12 mouse cellular contexts compared by ENCODE assay signal in genomic region chr6:142876279-142876899, GRCm38 (mm10).
DNase-seq lines count a peak whose midpoint lies in the region; ATAC-seq lines count a peak whose summit lies in the region.
"Had no signal": no experiment of that assay in that cellular context is flagged by ENCODE, and none has a peak within 500 bp of the region (broad histone marks: within the 10 kb centered on the region; RNA-seq: fewer than 3 reads in every experiment).

No protein-coding gene starts in this region.

- no peaks in the 10 kb centered on the region for H3K27me3 ChIP-seq in midbrain, embryonic 13.5 days
- H3K27me3 ChIP-seq: CH12.LX; liver, embryonic 15.5 days had no signal

- ATAC-seq in midbrain, embryonic 13.5 days = peak; percentile 55

- H3K4me1 ChIP-seq in midbrain, embryonic 13.5 days (replicated peaks) = peaks cover 43% of the 10 kb centered on the region

- H3K4me2 ChIP-seq in midbrain, embryonic 13.5 days (replicated peaks) = peak overlapping the region; percentile 34
- H3K4me2 ChIP-seq: liver, embryonic 15.5 days had no signal

- peak overlapping the region; percentile 58 for H3K27ac ChIP-seq in midbrain, embryonic 13.5 days
- H3K27ac ChIP-seq: liver, embryonic 15.5 days had no signal

- no peaks in the 10 kb centered on the region for H3K36me3 ChIP-seq in midbrain, embryonic 13.5 days
- H3K36me3 ChIP-seq: liver, embryonic 15.5 days had no signal

- 2% methylated on average over 8 of the region's 8 CpGs for WGBS in midbrain, embryonic 13.5 days

- no peak overlapping the region for H3K4me3 ChIP-seq in midbrain, embryonic 13.5 days (replicated peaks)
- H3K4me3 ChIP-seq: liver, embryonic 15.5 days had no signal

- no peaks in the 10 kb centered on the region for H3K9me3 ChIP-seq in midbrain, embryonic 13.5 days
- H3K9me3 ChIP-seq: liver, embryonic 15.5 days had no signal

- peak; percentile 45 for DNase-seq in Muller cell, postnatal 12 days (ENCODE audit: inconsistent ontology term)
- DNase-seq in embryo, embryonic 11 days = peak; percentile 87
- peak; percentile 53 for DNase-seq in forelimb bud, embryonic 11.5 days (ENCODE audit: low read depth, low spot score)
- DNase-seq in MN1 (ENCODE audit: low spot score) = no peak
- no peak for DNase-seq in thymus, postnatal 36 days
- DNase-seq in left cerebral cortex, adult 8-10 months (ENCODE audit: low spot score in 2 of 2) = no peak
- no peak for DNase-seq in right cerebral cortex, postnatal 25 days
- DNase-seq: gastrocnemius, postnatal 25 days; layer of hippocampus, adult 9-11 months had no signal

- no peak overlapping the region for H3K9ac ChIP-seq in midbrain, embryonic 13.5 days (replicated peaks)
- H3K9ac ChIP-seq: liver, embryonic 15.5 days had no signal

Comparison
In these comparisons a context has a peak if more than half of its experiments do, and no peak if none do; other contexts are left out.
1. DNase-seq: peak in Muller cell, postnatal 12 days (single experiment), embryo, embryonic 11 days (single experiment) and forelimb bud, embryonic 11.5 days (single experiment); none in MN1 (single experiment), thymus, postnatal 36 days (0 of 2), left cerebral cortex, adult 8-10 months (0 of 2) and right cerebral cortex, postnatal 25 days (single experiment).